Mouse (Mus musculus): ENCODE results near the gene Selenon. TPM values are rescaled to one million over a fixed set of nuclear protein-coding genes. Genes with fewer than 3 reads are reported as not detected.

The Selenon gene
- polyA plus RNA-seq, 1 experiment from 2014 or later, result 11.6 TPM

GRCm38 (mm10) chr4:134572449-134573300 is 20.7 kb upstream of the Selenon start:
- Histone ChIP-seq H3K36me3 (0 out of 2 replicates have a peak, but pooled peaks cover 9% of the 10 kb centered on the region), H3K9me3 (replicated peaks) (no peaks in the 10 kb centered on the region), H3K4me2 (no peak overlapping the region), H3K27me3 (no peaks in the 10 kb centered on the region), H3K4me3 (replicated peaks) (no peak overlapping the region), H3K4me1 (0 out of 2 replicates have a peak, but pooled peaks cover 2% of the 10 kb centered on the region), H3K27ac (no peak overlapping the region), H3K9ac (no peak overlapping the region)
- 67% methylated on average over 24 of the region's 24 CpGs for WGBS
- no peak for ATAC-seq (replicated peaks; ENCODE audit: low FRiP score)

- no peak for ATAC-seq (replicated peaks; ENCODE audit: low FRiP score)
- Histone ChIP-seq H3K27ac (no peak overlapping the region), H3K4me2 (no peak overlapping the region), H3K4me3 (replicated peaks) (no peak overlapping the region), H3K36me3 (peaks cover 11% of the 10 kb centered on the region; the same call in 1 of the 2 replicates), H3K9ac (no peak overlapping the region), H3K4me1 (0 out of 2 replicates have a peak, but pooled peaks cover 5% of the 10 kb centered on the region), H3K9me3 (replicated peaks) (no peaks in the 10 kb centered on the region), H3K27me3 (no peaks in the 10 kb centered on the region)
- WGBS, result 64% methylated on average over 14 of the region's 14 CpGs
Observed at GRCm38 (mm10) chr4:134570704-134571451, 18.9 kb upstream of the Selenon start.

- Histone ChIP-seq H3K9ac (no peak overlapping the region), H3K9me3 (replicated peaks) (no peaks in the 10 kb centered on the region), H3K4me2 (no peak overlapping the region), H3K36me3 (peaks cover 12% of the 10 kb centered on the region), H3K27me3 (no peaks in the 10 kb centered on the region), H3K4me1 (0 out of 2 replicates have a peak, but pooled peaks cover 5% of the 10 kb centered on the region), H3K27ac (no peak overlapping the region), H3K4me3 (replicated peaks) (no peak overlapping the region)
- 72% methylated on average over 8 of the region's 8 CpGs for WGBS
- no peak for ATAC-seq (replicated peaks; ENCODE audit: low FRiP score)
Observed at GRCm38 (mm10) chr4:134569831-134570230, 17.9 kb upstream of the Selenon start.

GRCm38 (mm10) chr4:134569205-134569604 is 17.2 kb upstream of the Selenon start:
- Histone ChIP-seq H3K4me3 (replicated peaks) (no peak overlapping the region), H3K4me2 (no peak overlapping the region), H3K9me3 (replicated peaks) (no peaks in the 10 kb centered on the region), H3K27me3 (no peaks in the 10 kb centered on the region), H3K27ac (no peak overlapping the region), H3K36me3 (peaks cover 11% of the 10 kb centered on the region), H3K4me1 (0 out of 2 replicates have a peak, but pooled peaks cover 5% of the 10 kb centered on the region), H3K9ac (no peak overlapping the region)
- 71% methylated on average over 6 of the region's 6 CpGs for WGBS
- no peak for ATAC-seq (replicated peaks; ENCODE audit: low FRiP score)

- no peak overlapping the region for H3K27ac ChIP-seq
Observed at GRCm38 (mm10) chr4:134567377-134568226, 15.6 kb upstream of the Selenon start.

GRCm38 (mm10) chr4:134564093-134564492 is 12.1 kb upstream of the Selenon start:
- no peak for ATAC-seq (replicated peaks; ENCODE audit: low FRiP score)
- Histone ChIP-seq H3K4me3 (replicated peaks) (no peak overlapping the region), H3K4me1 (0 out of 2 replicates have a peak, but pooled peaks cover 5% of the 10 kb centered on the region), H3K9ac (no peak overlapping the region), H3K27ac (no peak overlapping the region), H3K9me3 (replicated peaks) (no peaks in the 10 kb centered on the region), H3K4me2 (no peak overlapping the region), H3K36me3 (peaks cover 11% of the 10 kb centered on the region), H3K27me3 (no peaks in the 10 kb centered on the region)
- 85% methylated on average over 6 of the region's 6 CpGs for WGBS

More at GRCm38 (mm10) chr4:134567377-134568226, 15.6 kb upstream of the Selenon start:
- Histone ChIP-seq H3K4me3 (replicated peaks) (no peak overlapping the region), H3K4me2 (no peak overlapping the region), H3K27me3 (no peaks in the 10 kb centered on the region), H3K9me3 (replicated peaks) (no peaks in the 10 kb centered on the region), H3K4me1 (0 out of 2 replicates have a peak, but pooled peaks cover 5% of the 10 kb centered on the region), H3K36me3 (peaks cover 11% of the 10 kb centered on the region), H3K9ac (0 out of 2 replicates have a peak overlapping the region, but pooled peaks have one; percentile 7)
- no peak for ATAC-seq (replicated peaks; ENCODE audit: low FRiP score)
- WGBS, result 34% methylated on average over 19 of the region's 19 CpGs

GRCm38 (mm10) chr4:134563624-134564023 is 11.7 kb upstream of the Selenon start:
- H3K9me3 ChIP-seq (replicated peaks), result no peaks in the 10 kb centered on the region
- H3K4me1 ChIP-seq, result 0 out of 2 replicates have a peak, but pooled peaks cover 5% of the 10 kb centered on the region
- ATAC-seq (replicated peaks; ENCODE audit: low FRiP score), result no peak
- no peak overlapping the region for H3K4me2 ChIP-seq
- H3K27me3 ChIP-seq, result no peaks in the 10 kb centered on the region
- WGBS, result 90% methylated on average over 16 of the region's 16 CpGs
- H3K4me3 ChIP-seq (replicated peaks), result no peak overlapping the region
- H3K27ac ChIP-seq, result no peak overlapping the region
- H3K36me3 ChIP-seq, result peaks cover 11% of the 10 kb centered on the region
- H3K9ac ChIP-seq, result no peak overlapping the region

- Histone ChIP-seq H3K4me2 (no peak overlapping the region), H3K27ac (no peak overlapping the region), H3K9me3 (replicated peaks) (no peaks in the 10 kb centered on the region), H3K27me3 (no peaks in the 10 kb centered on the region), H3K4me1 (peaks cover 9% of the 10 kb centered on the region), H3K4me3 (replicated peaks) (no peak overlapping the region), H3K36me3 (peaks cover 11% of the 10 kb centered on the region), H3K9ac (no peak overlapping the region)
- WGBS, result 89% methylated on average over 2 of the region's 2 CpGs
- ATAC-seq (replicated peaks; ENCODE audit: low FRiP score), result no peak
Observed at GRCm38 (mm10) chr4:134562014-134562413, 10.0 kb upstream of the Selenon start.

- Histone ChIP-seq H3K4me1 (peaks cover 13% of the 10 kb centered on the region), H3K9ac (no peak overlapping the region), H3K27me3 (no peaks in the 10 kb centered on the region), H3K9me3 (replicated peaks) (no peaks in the 10 kb centered on the region), H3K4me3 (replicated peaks) (no peak overlapping the region), H3K36me3 (peaks cover 8% of the 10 kb centered on the region), H3K4me2 (no peak overlapping the region), H3K27ac (no peak overlapping the region)
- no peak for ATAC-seq (replicated peaks; ENCODE audit: low FRiP score)
- WGBS, result 86% methylated on average over 8 of the region's 8 CpGs
Observed at GRCm38 (mm10) chr4:134560699-134561098, 8.7 kb upstream of the Selenon start.

- no peak for ATAC-seq (replicated peaks; ENCODE audit: low FRiP score)
- Histone ChIP-seq H3K27me3 (no peaks in the 10 kb centered on the region), H3K9me3 (replicated peaks) (no peaks in the 10 kb centered on the region), H3K9ac (no peak overlapping the region), H3K4me2 (no peak overlapping the region), H3K27ac (no peak overlapping the region), H3K4me1 (peaks cover 13% of the 10 kb centered on the region), H3K4me3 (replicated peaks) (no peak overlapping the region), H3K36me3 (no peaks in the 10 kb centered on the region)
- WGBS, result 79% methylated on average over 7 of the region's 7 CpGs
Observed at GRCm38 (mm10) chr4:134559154-134559553, 7.2 kb upstream of the Selenon start.

- H3K9me3 ChIP-seq (replicated peaks), result no peaks in the 10 kb centered on the region
- H3K27me3 ChIP-seq, result no peaks in the 10 kb centered on the region
- 48% methylated on average over 9 of the region's 9 CpGs for WGBS
- no peak overlapping the region for H3K27ac ChIP-seq
- H3K4me3 ChIP-seq (replicated peaks), result no peak overlapping the region
- no peak overlapping the region for H3K9ac ChIP-seq
- peaks cover 13% of the 10 kb centered on the region for H3K4me1 ChIP-seq
- no peaks in the 10 kb centered on the region for H3K36me3 ChIP-seq
- ATAC-seq (replicated peaks; ENCODE audit: low FRiP score), result no peak
- no peak overlapping the region for H3K4me2 ChIP-seq
Observed at GRCm38 (mm10) chr4:134558570-134559113, 6.7 kb upstream of the Selenon start.
